Mouse (Mus musculus) cortical plate, adult 2 months (tissue): ENCODE results near the gene Map6d1. TPM values are rescaled to one million over a fixed set of nuclear protein-coding genes. Genes with fewer than 3 reads are reported as not detected.
A peak's percentile ranks its signal among the peaks of the same experiment; 100 is the strongest.

Source experiments
- H3K27ac ChIP-seq: fragments of 200-500 bp; 2 replicates; pipeline ENCODE4 v1.5.1; 2012; ENCODE audit warnings: low read length, control low read depth, inconsistent platforms; ENCODE audit not compliant: insufficient read depth
- H3K4me1 ChIP-seq: fragments of 200-500 bp; 2 replicates; pipeline ENCODE4 v1.6.1; 2011; ENCODE audit warnings: low read length; ENCODE audit not compliant: control insufficient read depth, insufficient read depth
- H3K4me3 ChIP-seq: fragments of 200-500 bp; 2 replicates; pipeline ENCODE4 v1.5.1; 2011; ENCODE audit warnings: mild to moderate bottlenecking, low read length, control low read depth; ENCODE audit not compliant: insufficient read depth
- CTCF ChIP-seq: fragments of 200-500 bp; IDR thresholded peaks from 2 replicates; pipeline ENCODE4 v1.5.1; 2011; ENCODE audit warnings: mild to moderate bottlenecking, control low read depth, low read length; ENCODE audit not compliant: insufficient read depth; ENCODE audit errors: extremely low read depth
- POLR2A ChIP-seq: fragments of 200-500 bp; IDR thresholded peaks from 2 replicates; pipeline ENCODE4 v1.6.1; 2011; ENCODE audit warnings: mild to moderate bottlenecking, low read length, control low read depth; ENCODE audit not compliant: insufficient read depth; ENCODE audit errors: extremely low read depth
- polyA plus RNA-seq: library from polyadenylated mRNA; depleted of rRNA; stranded (reverse); fragments of >200 nt; gene quantifications from 2 replicates; pipeline ENCODE4 v1.2.3, GENCODE M21; 2012; rRNA removed

Map6d1 gene
- polyA plus RNA-seq, 1 experiment = 88.3 TPM

- TF ChIP-seq CTCF (peak; percentile 30; the same call in 1 of the 2 replicates), POLR2A (no peak)
- H3K27ac ChIP-seq = no peak overlapping the region
- H3K4me3 ChIP-seq = no peak overlapping the region
- H3K4me1 ChIP-seq = no peaks in the 10 kb centered on the region
Observed at GRCm38 (mm10) chr16:20195546-20195945, 45.6 kb downstream of the Map6d1 start.

GRCm38 (mm10) chr16:20192043-20192442, 49.1 kb downstream of the Map6d1 start:
- TF ChIP-seq POLR2A (no peak), CTCF (no peak)
- H3K4me3 ChIP-seq = no peak overlapping the region
- H3K4me1 ChIP-seq = no peaks in the 10 kb centered on the region
- H3K27ac ChIP-seq = no peak overlapping the region

- H3K4me3 ChIP-seq = no peak overlapping the region
- no peaks in the 10 kb centered on the region for H3K4me1 ChIP-seq
- H3K27ac ChIP-seq = no peak overlapping the region
- TF ChIP-seq CTCF = no peak
- TF ChIP-seq POLR2A = no peak
Observed at GRCm38 (mm10) chr16:20191161-20191882, 49.8 kb downstream of the Map6d1 start.

- Histone ChIP-seq H3K4me3 (no peak overlapping the region), H3K4me1 (no peaks in the 10 kb centered on the region), H3K27ac (no peak overlapping the region)
- peak; percentile 63 for TF ChIP-seq CTCF
- TF ChIP-seq POLR2A = no peak
Observed at GRCm38 (mm10) chr16:20185368-20185767, 55.8 kb downstream of the Map6d1 start.

Other genes with a start within 250 kb of the Map6d1 start
- 28.9 and 31.3 TPM in 2 replicates for gene Klhl24, start 143.8 kb downstream of the Map6d1 start, polyA plus RNA-seq
- 35.4 and 37.5 TPM in 2 replicates for gene Yeats2, start 100.3 kb downstream of the Map6d1 start, polyA plus RNA-seq
- 45.4 and 51.5 TPM in 2 replicates for gene Parl, start 61.0 kb upstream of the Map6d1 start, polyA plus RNA-seq
- 0.11 TPM in 1 of 2 replicates, not detected in the other for gene Cyp2ab1, start 84.0 kb upstream of the Map6d1 start, polyA plus RNA-seq
- gene Abcc5, start 185.0 kb upstream of the Map6d1 start, polyA plus RNA-seq = 296 and 313 TPM in 2 replicates